16 mouse cellular contexts compared by ENCODE assay signal in the genomic region with DNA sequence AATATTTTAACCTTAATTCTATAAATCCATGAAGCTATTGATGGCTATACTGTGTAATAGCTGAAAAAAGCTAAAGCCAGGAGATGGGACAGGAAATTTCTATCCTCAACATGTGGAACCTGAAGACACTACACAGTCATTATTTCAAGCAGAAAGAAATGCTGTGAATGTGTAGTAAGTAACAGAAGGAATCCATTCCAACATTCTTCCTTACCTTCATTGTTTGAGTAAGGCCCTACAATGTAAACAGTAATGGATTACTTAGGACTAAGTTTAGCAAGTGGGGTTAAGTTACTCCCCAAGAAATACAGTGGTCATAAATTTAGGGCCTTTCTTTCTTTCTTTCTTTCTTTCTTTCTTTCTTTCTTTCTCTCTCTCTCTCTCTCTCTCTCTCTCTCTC.
"Had no signal": no experiment of that assay in that cellular context is flagged by ENCODE, and none has a peak within 500 bp of the region (broad histone marks: within the 10 kb centered on the region; RNA-seq: fewer than 3 reads in every experiment).

No protein-coding gene starts in this region.

- H3K27me3 ChIP-seq: neural tube, embryonic 12.5 days; neural tube, embryonic 13.5 days; neural tube, embryonic 15.5 days; stomach, embryonic 15.5 days had no signal

- DNase-seq: retina, postnatal 1 day; right cerebral cortex, adult 18-20 months; right cerebral cortex, postnatal 14 days; right cerebral cortex, postnatal 25 days; right cerebral cortex, postnatal 4 days; spleen, adult 18-20 months; thymus, adult 18-20 months; thymus, adult 2 months; thymus, postnatal 14 days; thymus, postnatal 25 days; thymus, postnatal 36 days; thymus, postnatal 4 days had no signal
